Mouse (Mus musculus): ENCODE results near the gene Slc51b. TPM values are rescaled to one million over a fixed set of nuclear protein-coding genes. Genes with fewer than 3 reads are reported as not detected.

Slc51b gene
- polyA plus RNA-seq, 1 experiment from 2014 or later: not detected

DNA sequence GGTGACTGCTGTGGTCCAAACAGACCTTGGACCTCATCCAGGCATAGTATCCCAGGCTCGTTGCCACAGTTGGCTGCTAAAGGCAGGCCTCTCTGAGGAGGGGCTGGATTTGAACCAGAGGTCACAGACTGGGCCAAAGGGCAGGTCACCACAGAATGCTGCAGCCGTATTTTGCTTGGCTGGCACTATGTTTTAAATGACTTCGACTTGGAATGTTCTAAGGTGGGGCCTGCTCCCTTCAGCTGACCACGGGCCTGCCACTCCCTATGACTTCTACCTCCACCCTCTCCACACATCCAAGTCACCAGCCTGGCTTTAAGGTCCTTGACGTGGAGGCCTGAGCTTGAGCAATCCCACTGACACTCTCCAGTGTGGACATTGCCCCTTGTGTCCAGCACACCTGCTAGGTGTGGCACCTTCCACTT, 13.9 kb downstream of the Slc51b start:
- Histone ChIP-seq H3K9ac (no peak overlapping the region), H3K27ac (replicated peaks) (no peak overlapping the region), H3K4me3 (no peak overlapping the region), H3K27me3 (replicated peaks) (0 out of 2 replicates have a peak, but pooled peaks cover 1% of the 10 kb centered on the region), H3K4me1 (peaks cover 12% of the 10 kb centered on the region), H3K4me2 (no peak overlapping the region), H3K36me3 (0 out of 2 replicates have a peak, but pooled peaks cover 3% of the 10 kb centered on the region), H3K9me3 (no peaks in the 10 kb centered on the region)
- 67% methylated on average over 5 of the region's 5 CpGs for WGBS
- ATAC-seq (ENCODE audit: extremely low read depth, insufficient number of reproducible peaks, low FRiP score, low TSS enrichment): no peak

DNA sequence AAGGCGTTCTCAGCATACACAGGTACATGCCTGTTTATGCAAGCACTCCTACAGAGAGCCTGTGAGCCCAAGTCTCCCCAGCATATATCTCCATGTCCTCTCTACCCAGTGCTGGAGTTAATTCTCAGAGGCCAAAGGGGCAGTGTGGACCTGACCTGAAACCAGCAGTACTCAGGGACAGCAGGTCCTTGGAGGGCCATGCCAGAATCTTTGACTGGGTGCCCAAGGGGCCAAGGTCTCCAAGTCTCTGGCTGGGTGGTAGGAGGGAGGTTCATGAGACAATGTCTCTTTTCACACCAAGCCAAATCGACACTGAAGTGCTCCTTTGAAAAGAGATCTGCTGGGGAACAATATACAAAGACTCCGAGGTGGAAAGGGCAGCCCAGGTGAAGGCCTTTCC, 14.9 kb downstream of the Slc51b start:
- Histone ChIP-seq H3K9ac (no peak overlapping the region), H3K9me3 (no peaks in the 10 kb centered on the region), H3K27me3 (replicated peaks) (no peaks in the 10 kb centered on the region), H3K4me1 (peaks cover 14% of the 10 kb centered on the region), H3K27ac (replicated peaks) (no peak overlapping the region), H3K4me2 (no peak overlapping the region), H3K36me3 (0 out of 2 replicates have a peak, but pooled peaks cover 3% of the 10 kb centered on the region), H3K4me3 (no peak overlapping the region)
- 69% methylated on average over 3 of the region's 3 CpGs for WGBS
- ATAC-seq (ENCODE audit: extremely low read depth, insufficient number of reproducible peaks, low FRiP score, low TSS enrichment): no peak

DNA sequence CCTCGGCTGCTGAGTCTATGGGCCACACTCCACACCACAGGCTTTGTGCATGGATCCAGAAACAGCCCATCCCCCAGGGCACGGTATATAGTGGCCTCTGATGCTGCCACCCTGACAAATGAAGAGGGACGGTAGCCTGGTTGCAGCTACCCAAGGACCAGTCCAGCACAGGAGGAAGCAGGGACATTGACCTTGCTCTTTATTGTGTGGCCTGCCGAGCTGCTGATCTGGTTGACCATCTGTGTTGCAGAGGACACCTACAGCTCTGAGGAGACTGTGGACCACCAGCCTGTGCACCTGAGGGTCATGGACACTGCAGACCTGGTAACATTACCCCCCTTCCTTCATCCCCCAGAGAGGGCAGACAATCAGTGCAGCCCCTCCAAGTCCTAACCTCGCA, 15.4 kb downstream of the Slc51b start:
- no peak overlapping the region for H3K4me3 ChIP-seq

DNA sequence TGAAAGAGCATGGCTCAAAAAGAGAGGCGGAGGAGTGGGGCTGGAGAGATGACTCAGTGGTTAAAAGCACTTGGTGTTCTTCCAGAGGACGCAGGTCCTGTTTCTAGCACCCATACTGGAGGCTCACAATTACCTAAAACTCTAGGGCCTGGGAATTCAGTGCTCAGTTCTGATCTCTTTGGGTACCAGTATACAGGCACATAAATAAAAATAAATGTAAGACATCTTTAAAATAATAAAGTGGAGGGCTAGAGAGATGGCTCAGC, 17.6 kb downstream of the Slc51b start:
- H3K9ac ChIP-seq: no peak overlapping the region
- 87% methylated on average over 2 of the region's 2 CpGs for WGBS
- H3K9me3 ChIP-seq: no peaks in the 10 kb centered on the region
- H3K4me3 ChIP-seq: no peak overlapping the region
- H3K36me3 ChIP-seq: no peaks in the 10 kb centered on the region
- 0 out of 2 replicates have a peak, but pooled peaks cover 8% of the 10 kb centered on the region for H3K27me3 ChIP-seq (replicated peaks)
- H3K4me2 ChIP-seq: no peak overlapping the region
- ATAC-seq (ENCODE audit: extremely low read depth, insufficient number of reproducible peaks, low FRiP score, low TSS enrichment): no peak
- H3K27ac ChIP-seq (replicated peaks): peak overlapping the region; percentile 37; the same call in 1 of the 2 replicates
- peaks cover 14% of the 10 kb centered on the region for H3K4me1 ChIP-seq

More for the DNA sequence above, 15.4 kb downstream of the Slc51b start:
- Histone ChIP-seq H3K9me3 (no peaks in the 10 kb centered on the region), H3K4me2 (no peak overlapping the region), H3K4me1 (peaks cover 14% of the 10 kb centered on the region), H3K27ac (replicated peaks) (no peak overlapping the region), H3K27me3 (replicated peaks) (no peaks in the 10 kb centered on the region), H3K9ac (no peak overlapping the region), H3K36me3 (0 out of 2 replicates have a peak, but pooled peaks cover 3% of the 10 kb centered on the region)
- ATAC-seq (ENCODE audit: extremely low read depth, insufficient number of reproducible peaks, low FRiP score, low TSS enrichment): no peak
- WGBS: 71% methylated on average over 5 of the region's 5 CpGs

DNA sequence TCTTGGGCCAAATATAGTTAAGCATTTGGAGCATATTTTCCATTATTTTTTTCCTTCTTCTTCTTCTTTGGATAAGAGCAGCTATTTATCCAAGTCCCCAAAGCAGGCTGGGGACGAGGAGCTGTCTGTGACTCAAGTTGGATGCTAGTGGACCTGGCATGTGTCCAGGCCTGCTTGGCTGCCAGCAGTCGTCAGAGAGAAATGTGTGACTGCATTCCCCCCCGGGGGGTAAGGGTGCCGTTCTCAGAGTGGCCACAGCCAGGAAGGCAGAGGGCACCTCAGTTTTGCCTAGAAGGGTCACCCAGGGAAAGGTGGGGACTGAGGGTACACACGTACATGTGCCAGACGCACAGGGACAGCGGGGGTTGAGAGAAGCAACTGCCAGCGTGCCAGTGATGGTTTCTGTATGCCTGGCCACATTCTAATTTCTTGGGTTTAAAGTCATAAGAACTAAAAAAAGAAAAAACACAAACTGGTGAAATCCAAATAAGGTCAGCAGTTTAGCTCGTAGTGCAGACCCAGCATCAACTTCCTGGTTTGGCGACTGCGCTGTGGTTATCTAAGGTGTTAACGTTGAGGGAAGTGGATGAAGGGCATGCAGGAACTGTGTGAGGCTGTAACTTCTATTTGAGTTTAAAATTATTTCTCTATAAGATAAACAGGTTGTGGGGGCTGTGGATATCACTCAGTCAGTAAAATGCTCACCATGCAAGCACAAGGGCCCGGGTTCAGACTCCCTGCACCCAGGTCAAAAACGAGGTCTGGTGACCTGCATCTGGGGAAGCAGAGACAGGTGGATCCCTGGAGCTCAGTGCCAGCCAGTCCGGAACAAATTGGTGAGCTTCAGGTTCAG, 18.2 kb downstream of the Slc51b start:
- Histone ChIP-seq H3K36me3 (no peaks in the 10 kb centered on the region), H3K4me3 (no peak overlapping the region; the same call in 1 of the 2 replicates), H3K4me1 (peaks cover 14% of the 10 kb centered on the region), H3K27me3 (replicated peaks) (0 out of 2 replicates have a peak, but pooled peaks cover 8% of the 10 kb centered on the region), H3K27ac (replicated peaks) (peak overlapping the region; percentile 37; the same call in 1 of the 2 replicates), H3K9ac (0 out of 2 replicates have a peak overlapping the region, but pooled peaks have one; percentile 28), H3K9me3 (no peaks in the 10 kb centered on the region), H3K4me2 (peak overlapping the region; percentile 58)
- 46% methylated on average over 15 of the region's 15 CpGs for WGBS
- ATAC-seq (ENCODE audit: extremely low read depth, insufficient number of reproducible peaks, low FRiP score, low TSS enrichment): no peak

DNA sequence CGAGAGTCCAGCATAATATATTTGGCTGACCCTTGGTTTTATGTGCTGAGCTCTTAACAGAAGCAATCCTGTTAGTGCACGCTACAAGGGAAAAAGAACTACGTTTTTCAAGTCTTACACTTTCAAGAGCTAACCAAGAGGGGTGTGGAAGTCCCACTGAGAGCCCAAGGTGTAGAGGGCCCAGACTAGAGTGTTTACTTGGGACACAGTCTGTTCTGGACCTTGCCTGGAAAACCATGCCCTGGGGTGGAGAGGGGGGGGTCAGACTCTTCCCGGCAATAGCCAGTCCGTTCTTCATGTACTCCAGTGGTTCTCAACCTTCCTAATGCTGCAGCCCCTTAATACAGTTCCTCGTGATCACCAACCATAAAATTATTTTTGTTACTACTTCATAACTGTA, 22.8 kb downstream of the Slc51b start:
- H3K27ac ChIP-seq (replicated peaks): no peak overlapping the region
- no peak overlapping the region for H3K4me3 ChIP-seq

DNA sequence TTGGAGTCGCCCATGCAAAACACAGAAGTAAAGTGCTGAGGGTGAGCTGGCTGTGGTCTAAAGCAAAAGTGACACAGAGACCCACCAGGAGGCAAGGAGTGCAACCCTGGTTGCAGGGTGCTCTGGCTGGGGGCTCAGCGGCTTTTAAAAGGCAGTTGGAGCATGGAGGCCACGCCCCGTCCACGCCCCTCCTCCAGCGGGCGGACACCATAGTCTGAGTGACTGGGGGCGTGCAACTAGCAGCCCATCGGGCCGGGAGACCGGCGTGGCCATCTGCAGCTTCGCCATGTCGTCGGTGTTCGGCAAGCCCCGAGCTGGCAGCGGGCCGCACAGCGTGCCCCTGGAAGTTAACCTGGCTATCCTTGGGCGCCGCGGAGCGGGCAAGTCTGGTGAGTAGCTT, 24.5 kb downstream of the Slc51b start, which contains the start of gene Rasl12:
Gene Rasl12, plus strand, starts transcription at position 228 of the 400 bp plus-strand sequence.
- Histone ChIP-seq H3K27me3 (replicated peaks) (peaks cover 21% of the 10 kb centered on the region; the same call in 1 of the 2 replicates), H3K4me2 (peak within 1 kb of the TSS; percentile 78), H3K27ac (replicated peaks) (no peak within 1 kb of the TSS), H3K9me3 (no peaks in the 10 kb centered on the region), H3K9ac (peak within 1 kb of the TSS; percentile 78), H3K4me3 (peak within 1 kb of the TSS; percentile 58), H3K36me3 (no peaks in the 10 kb centered on the region), H3K4me1 (peaks cover 13% of the 10 kb centered on the region)
- no peak; the same call in 1 of the 2 replicates for ATAC-seq (ENCODE audit: extremely low read depth, insufficient number of reproducible peaks, low FRiP score, low TSS enrichment)
- under 1% methylated on average over 24 of the region's 24 CpGs for WGBS

More for the DNA sequence above, 22.8 kb downstream of the Slc51b start:
- Histone ChIP-seq H3K4me1 (peaks cover 20% of the 10 kb centered on the region), H3K4me2 (no peak overlapping the region), H3K9ac (no peak overlapping the region), H3K9me3 (no peaks in the 10 kb centered on the region), H3K36me3 (no peaks in the 10 kb centered on the region), H3K27me3 (replicated peaks) (peaks cover 21% of the 10 kb centered on the region; the same call in 1 of the 2 replicates)
- WGBS: 78% methylated on average over 6 of the region's 6 CpGs
- no peak for ATAC-seq (ENCODE audit: extremely low read depth, insufficient number of reproducible peaks, low FRiP score, low TSS enrichment)

DNA sequence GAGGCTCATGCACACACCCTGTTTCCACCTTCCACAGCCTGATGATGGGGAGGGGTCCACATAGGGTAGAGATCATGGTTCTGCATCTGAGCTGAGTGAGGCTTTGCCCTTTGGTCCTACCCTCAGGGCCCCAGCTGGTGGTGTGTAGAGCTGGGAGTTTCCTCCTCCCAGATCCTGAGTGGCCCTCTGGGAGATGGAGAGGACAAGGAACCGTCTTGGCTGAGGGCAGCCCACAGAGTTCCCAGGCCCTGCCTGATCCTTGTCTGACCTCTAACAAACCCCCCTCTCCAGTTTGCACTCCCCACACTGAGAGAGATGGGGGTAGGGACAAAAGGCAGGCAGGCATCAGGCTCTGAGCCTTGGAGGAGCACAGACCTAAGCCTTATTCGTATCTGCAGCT, 28.4 kb downstream of the Slc51b start:
- Histone ChIP-seq H3K9me3 (no peaks in the 10 kb centered on the region), H3K4me1 (peaks cover 29% of the 10 kb centered on the region), H3K9ac (no peak overlapping the region), H3K4me2 (no peak overlapping the region), H3K4me3 (no peak overlapping the region), H3K36me3 (no peaks in the 10 kb centered on the region), H3K27ac (replicated peaks) (no peak overlapping the region), H3K27me3 (replicated peaks) (peaks cover 48% of the 10 kb centered on the region)
- 67% methylated on average over 2 of the region's 2 CpGs for WGBS
- no peak for ATAC-seq (ENCODE audit: extremely low read depth, insufficient number of reproducible peaks, low FRiP score, low TSS enrichment)

DNA sequence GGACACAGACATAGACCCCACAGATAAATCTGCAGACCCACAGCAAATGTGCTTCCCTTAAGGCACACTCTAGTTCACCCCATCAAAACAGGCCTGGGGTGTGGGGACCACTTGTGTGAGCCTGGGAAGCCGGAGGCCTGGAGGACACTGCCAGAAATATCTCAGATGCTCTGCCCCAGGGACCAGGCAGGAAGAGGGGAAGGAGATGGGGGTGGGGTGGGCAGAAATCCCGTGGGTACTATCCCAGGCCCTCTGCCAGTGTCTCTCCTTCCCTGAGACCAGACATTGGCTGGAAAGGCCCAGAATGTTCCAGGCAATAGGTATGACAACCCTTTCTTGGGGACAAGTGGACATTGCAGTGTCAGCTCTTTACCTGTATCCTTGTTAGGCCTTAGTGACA, 29.1 kb downstream of the Slc51b start:
- WGBS: 29% methylated on average over 2 of the region's 2 CpGs
- H3K4me3 ChIP-seq: no peak overlapping the region
- H3K27ac ChIP-seq (replicated peaks): no peak overlapping the region
- no peaks in the 10 kb centered on the region for H3K36me3 ChIP-seq
- no peaks in the 10 kb centered on the region for H3K9me3 ChIP-seq
- no peak overlapping the region for H3K9ac ChIP-seq
- ATAC-seq (ENCODE audit: extremely low read depth, insufficient number of reproducible peaks, low FRiP score, low TSS enrichment): no peak
- H3K4me2 ChIP-seq: no peak overlapping the region
- H3K4me1 ChIP-seq: peaks cover 23% of the 10 kb centered on the region
- peaks cover 48% of the 10 kb centered on the region for H3K27me3 ChIP-seq (replicated peaks)

DNA sequence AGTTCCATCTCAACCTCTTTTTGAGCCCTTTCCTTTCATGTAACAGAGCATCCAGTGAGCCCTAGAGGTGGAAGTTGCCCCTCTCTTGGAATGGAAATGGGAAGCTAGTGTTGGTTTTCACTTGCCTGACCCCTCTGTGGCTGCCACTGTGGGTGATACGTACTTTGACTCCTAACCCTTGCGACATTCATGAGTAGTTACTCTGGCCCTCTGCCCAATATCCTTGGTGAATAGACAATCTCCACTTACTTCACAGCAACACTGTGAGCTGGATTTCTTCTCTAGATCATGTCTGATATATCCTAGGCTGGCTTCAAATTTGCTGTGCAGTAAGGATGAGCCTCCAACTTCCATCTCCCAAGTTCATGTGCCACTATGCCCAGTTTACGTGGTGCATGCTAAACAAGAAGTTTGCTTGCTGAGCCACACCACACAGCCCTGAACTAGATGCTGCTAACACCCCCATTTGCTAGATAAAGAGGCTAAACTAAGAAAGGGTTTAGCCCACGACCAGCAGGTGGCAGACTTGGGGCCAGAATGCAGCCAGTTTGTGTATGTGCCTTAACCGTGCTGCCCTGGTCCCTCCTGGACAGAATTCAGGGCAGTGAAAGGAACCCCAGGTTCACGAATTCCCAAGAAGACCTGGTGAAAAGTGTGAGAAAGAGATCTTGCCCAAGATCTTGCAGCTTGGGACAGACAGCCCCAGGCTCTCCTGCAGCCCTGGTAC, 30.0 kb downstream of the Slc51b start:
- peaks cover 47% of the 10 kb centered on the region for H3K27me3 ChIP-seq (replicated peaks)
- ATAC-seq (ENCODE audit: extremely low read depth, insufficient number of reproducible peaks, low FRiP score, low TSS enrichment): no peak
- H3K9me3 ChIP-seq: no peaks in the 10 kb centered on the region
- H3K4me3 ChIP-seq: no peak overlapping the region
- no peak overlapping the region for H3K27ac ChIP-seq (replicated peaks)
- H3K9ac ChIP-seq: no peak overlapping the region
- 22% methylated on average over 6 of the region's 6 CpGs for WGBS
- H3K36me3 ChIP-seq: no peaks in the 10 kb centered on the region
- H3K4me1 ChIP-seq: peaks cover 22% of the 10 kb centered on the region
- no peak overlapping the region for H3K4me2 ChIP-seq

DNA sequence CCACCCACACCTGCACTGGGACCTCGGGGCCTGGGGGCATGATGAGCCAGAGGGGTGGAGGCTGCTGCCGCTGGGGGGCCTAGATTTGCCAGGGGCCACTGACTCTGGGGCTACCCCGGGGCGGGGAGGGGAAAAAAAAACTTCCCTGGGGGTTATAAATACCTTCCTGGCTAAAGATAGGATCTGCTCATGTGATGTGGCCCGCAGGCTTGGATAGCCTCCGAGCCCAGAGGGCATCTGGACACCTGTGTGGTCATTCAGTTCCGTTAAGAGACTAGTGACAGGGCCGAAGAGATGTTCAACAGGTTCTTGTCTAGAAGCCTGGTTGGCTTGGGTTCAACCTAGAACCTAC, 31.2 kb downstream of the Slc51b start, which contains the start of gene Kbtbd13:
Gene Kbtbd13, minus strand, starts transcription at position 40 of the 352 bp plus-strand sequence.
- peak within 1 kb of the TSS; percentile 75 for H3K9ac ChIP-seq
- no peak within 1 kb of the TSS for H3K27ac ChIP-seq (replicated peaks)
- H3K27me3 ChIP-seq (replicated peaks): peaks cover 43% of the 10 kb centered on the region
- peak within 1 kb of the TSS; percentile 77 for H3K4me2 ChIP-seq
- H3K4me1 ChIP-seq: peaks cover 22% of the 10 kb centered on the region
- H3K4me3 ChIP-seq: peak within 1 kb of the TSS; percentile 56
- H3K9me3 ChIP-seq: no peaks in the 10 kb centered on the region
- 23% methylated on average over 8 of the region's 8 CpGs for WGBS
- no peaks in the 10 kb centered on the region for H3K36me3 ChIP-seq
- no peak for ATAC-seq (ENCODE audit: extremely low read depth, insufficient number of reproducible peaks, low FRiP score, low TSS enrichment)
